Mouse (Mus musculus) layer of hippocampus, adult 9-10 months (tissue): Measurements from ENCODE around the gene Fcgr2b.

Source experiments
- DNase-seq: peaks from one replicate; pipeline ENCODE4 v3.0.0; 2022; ENCODE audit warnings: low spot score

The Fcgr2b gene

GRCm38 (mm10) chr1:170926941-170927340, 49.4 kb downstream of the Fcgr2b start:
- no peak for DNase-seq

DNA sequence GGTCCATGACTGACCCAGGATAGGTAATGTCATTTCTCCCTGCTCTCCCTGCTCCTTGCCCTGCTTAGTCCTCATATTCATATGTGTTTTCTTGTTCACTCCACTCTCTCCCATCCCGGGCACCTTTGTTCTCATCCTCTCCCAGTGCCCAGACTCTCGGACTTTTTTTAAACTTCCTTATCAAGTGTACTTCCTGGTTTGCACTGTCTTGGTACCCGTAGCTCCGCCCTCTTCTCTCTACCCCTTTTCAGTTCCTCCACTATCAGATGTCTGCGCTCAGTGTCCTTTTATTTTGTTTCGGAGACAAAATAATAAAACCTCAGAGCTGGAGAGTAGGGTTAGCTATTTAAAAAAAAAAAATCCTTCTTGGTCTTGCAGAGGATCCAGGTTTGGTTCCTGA, 51.9 kb downstream of the Fcgr2b start:
- DNase-seq: no peak

- DNase-seq: no peak
Measured at GRCm38 (mm10) chr1:170919308-170919707, 57.0 kb downstream of the Fcgr2b start.

- DNase-seq: no peak
Measured at GRCm38 (mm10) chr1:170915657-170916056, 60.7 kb downstream of the Fcgr2b start.

- DNase-seq: no peak
Measured at GRCm38 (mm10) chr1:170912891-170913615, 63.3 kb downstream of the Fcgr2b start, which contains the start of gene Fcrlb. Gene Fcrlb, minus strand, starts transcription at chr1:170912941.

DNA sequence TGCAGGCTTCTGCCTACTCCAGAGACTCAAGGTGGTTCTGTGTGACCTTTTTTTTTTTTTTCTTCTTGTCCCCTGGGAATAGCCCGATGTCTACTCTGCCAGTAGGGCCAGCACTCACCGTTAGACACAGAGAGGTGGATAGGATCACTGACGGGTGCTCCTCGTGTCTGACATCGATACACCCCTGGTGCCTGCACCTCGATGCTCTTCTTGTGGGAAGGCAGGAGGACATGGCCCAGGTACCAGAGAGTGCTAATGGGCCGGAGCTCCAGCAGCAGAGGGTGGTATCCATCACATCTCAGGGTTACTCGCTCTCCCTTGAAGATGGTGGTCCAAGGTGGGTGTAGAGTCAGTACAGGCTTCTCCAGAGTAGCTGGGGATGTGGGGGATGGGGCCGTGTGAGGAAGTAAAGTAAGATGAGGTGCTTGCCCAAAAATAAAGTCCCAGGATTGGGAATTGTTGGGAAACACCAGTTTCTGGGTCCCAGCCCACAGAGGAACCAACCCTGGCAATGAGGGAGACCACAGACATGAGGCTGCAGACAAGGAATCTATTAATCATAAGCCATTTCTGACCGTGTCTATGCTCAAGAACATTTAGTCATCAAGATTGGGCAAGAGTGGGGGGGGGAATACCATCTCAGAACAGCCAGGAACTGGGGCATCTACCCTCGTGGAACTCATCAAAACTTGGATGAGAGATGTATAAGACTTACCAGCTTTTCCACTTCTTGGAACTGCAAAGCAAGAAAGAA, 64.3 kb downstream of the Fcgr2b start:
- DNase-seq: no peak
